ENCODE assay signal across 12 mouse cellular contexts in the genomic region with DNA sequence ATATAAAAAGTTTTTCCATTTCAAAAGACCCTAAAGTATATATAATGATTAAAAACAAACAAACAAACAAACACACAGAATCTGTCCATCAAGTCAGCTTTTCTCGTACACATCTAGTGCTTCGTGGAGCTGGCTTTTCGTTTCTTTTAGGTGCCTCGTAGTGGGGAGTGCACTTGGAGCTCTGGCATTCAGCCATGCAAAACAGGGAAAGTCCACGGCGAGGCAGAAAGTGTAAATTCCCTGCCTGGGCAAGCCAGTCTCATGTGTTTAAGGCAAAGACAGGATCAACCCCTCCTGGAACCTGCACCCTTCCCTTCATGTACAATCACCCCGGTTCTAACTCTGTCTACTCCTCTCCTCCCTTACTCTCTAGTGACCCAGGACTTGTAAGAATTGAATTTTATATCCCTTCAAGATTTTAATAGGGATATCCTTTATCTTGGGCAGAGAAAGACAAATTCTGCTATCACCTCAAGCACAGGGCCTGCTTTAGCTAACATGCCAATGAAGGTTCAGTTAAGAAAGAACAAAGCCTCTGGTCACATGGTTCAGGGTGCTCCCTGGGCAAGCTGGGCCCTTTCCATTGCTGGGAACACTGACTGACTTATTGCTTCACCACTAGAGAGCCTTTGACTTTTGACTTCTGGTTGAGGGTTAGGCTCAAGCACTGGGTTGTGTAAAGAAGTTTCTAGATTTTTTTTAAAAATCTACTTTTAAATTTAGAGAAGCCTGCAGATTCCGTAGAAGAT.
DNase-seq lines count a peak whose midpoint lies in the region; ATAC-seq and TF ChIP-seq lines count a peak whose summit lies in the region.
"Had no signal": no experiment of that assay in that cellular context is flagged by ENCODE, and none has a peak within 500 bp of the region (broad histone marks: within the 10 kb centered on the region; RNA-seq: fewer than 3 reads in every experiment).

No protein-coding gene starts in this region.

- H3K4me1 ChIP-seq in embryonic facial prominence, embryonic 14.5 days (ENCODE audit: control insufficient read depth, insufficient read depth, low read length) = peaks cover 19% of the 10 kb centered on the region
- peaks cover 5% of the 10 kb centered on the region for H3K4me1 ChIP-seq in kidney, postnatal 0 days (replicated peaks; ENCODE audit: insufficient read depth, low read length)
- no peaks in the 10 kb centered on the region for H3K4me1 ChIP-seq in midbrain, embryonic 11.5 days (ENCODE audit: control insufficient read depth, insufficient read depth, low read length)
- no peaks in the 10 kb centered on the region for H3K4me1 ChIP-seq in midbrain, postnatal 0 days (ENCODE audit: insufficient read depth, low read length)
- H3K4me1 ChIP-seq: neural tube, embryonic 12.5 days had no signal

- DNase-seq in heart, postnatal 4 days = peak; percentile 23
- DNase-seq in heart, postnatal 25 days (ENCODE audit: low spot score) = no peak
- peak; percentile 53 for DNase-seq in embryonic facial prominence, embryonic 14.5 days (ENCODE audit: low spot score)
- peak; percentile 52 for DNase-seq in kidney, postnatal 0 days (ENCODE audit: low spot score)
- peak; percentile 59 for DNase-seq in lung, postnatal 25 days (ENCODE audit: low spot score)
- DNase-seq in midbrain, embryonic 11.5 days (ENCODE audit: low spot score, missing footprints) = no peak
- no peak for DNase-seq in midbrain, postnatal 0 days (ENCODE audit: low spot score)
- DNase-seq in cerebellum, postnatal 10 days = no peak
- DNase-seq: thymus, adult 18-20 months had no signal

- no peak for TF ChIP-seq CTCF in kidney, postnatal 0 days (IDR thresholded peaks at IDR 0.05; ENCODE audit: low read depth)
- no peak for TF ChIP-seq CTCF in midbrain, postnatal 0 days (IDR thresholded peaks at IDR 0.05)

- no peak overlapping the region for H3K4me2 ChIP-seq in embryonic facial prominence, embryonic 14.5 days (ENCODE audit: low read depth, low read length)
- no peak overlapping the region for H3K4me2 ChIP-seq in kidney, postnatal 0 days (ENCODE audit: low read length)
- no peak overlapping the region for H3K4me2 ChIP-seq in midbrain, embryonic 11.5 days
- no peak overlapping the region for H3K4me2 ChIP-seq in midbrain, postnatal 0 days (ENCODE audit: low read depth, low read length, poor library complexity, severe bottlenecking)
- H3K4me2 ChIP-seq: neural tube, embryonic 12.5 days had no signal

- ATAC-seq in embryonic facial prominence, embryonic 14.5 days (ENCODE audit: low read depth) = no peak
- ATAC-seq in kidney, postnatal 0 days (replicated peaks; ENCODE audit: low FRiP score, low read depth) = no peak
- no peak for ATAC-seq in midbrain, embryonic 11.5 days (ENCODE audit: low FRiP score)
- no peak for ATAC-seq in midbrain, postnatal 0 days (ENCODE audit: low FRiP score)
- ATAC-seq: forebrain, embryonic 14.5 days had no signal

- intact Hi-C loops in heart, postnatal 25 days (cut with DNase I) = loop anchor here (5.0 kb wide), 1 partner anchor 78 kb away; no protein-coding TSS in a partner anchor

- H3K9ac ChIP-seq in embryonic facial prominence, embryonic 14.5 days (ENCODE audit: low read depth, low read length) = no peak overlapping the region
- no peak overlapping the region for H3K9ac ChIP-seq in kidney, postnatal 0 days (ENCODE audit: low read depth, low read length)
- H3K9ac ChIP-seq in midbrain, embryonic 11.5 days (ENCODE audit: low read length) = no peak overlapping the region
- no peak overlapping the region for H3K9ac ChIP-seq in midbrain, postnatal 0 days (replicated peaks; ENCODE audit: low read length, poor library complexity, severe bottlenecking)
- H3K9ac ChIP-seq: neural tube, embryonic 12.5 days had no signal

- peak overlapping the region; percentile 75 for H3K27ac ChIP-seq in embryonic facial prominence, embryonic 14.5 days (replicated peaks; ENCODE audit: low read depth, low read length)
- peak overlapping the region; percentile 26; the same call in 1 of the 2 replicates for H3K27ac ChIP-seq in kidney, postnatal 0 days
- no peak overlapping the region for H3K27ac ChIP-seq in midbrain, embryonic 11.5 days (ENCODE audit: low read depth, low read length)
- H3K27ac ChIP-seq in midbrain, postnatal 0 days (ENCODE audit: low read depth, low read length) = no peak overlapping the region
- H3K27ac ChIP-seq: macrophage; neural tube, embryonic 12.5 days had no signal

- no peaks in the 10 kb centered on the region for H3K27me3 ChIP-seq in embryonic facial prominence, embryonic 14.5 days (replicated peaks; ENCODE audit: control insufficient read depth, insufficient read depth, low read length)
- H3K27me3 ChIP-seq in kidney, postnatal 0 days (ENCODE audit: insufficient read depth, low read length) = no peaks in the 10 kb centered on the region
- no peaks in the 10 kb centered on the region for H3K27me3 ChIP-seq in midbrain, embryonic 11.5 days (ENCODE audit: control insufficient read depth, insufficient read depth, low read length)
- no peaks in the 10 kb centered on the region for H3K27me3 ChIP-seq in midbrain, postnatal 0 days (ENCODE audit: insufficient read depth, low read length)
- H3K27me3 ChIP-seq: neural tube, embryonic 12.5 days had no signal

- no peaks in the 10 kb centered on the region for H3K36me3 ChIP-seq in embryonic facial prominence, embryonic 14.5 days (ENCODE audit: control insufficient read depth, insufficient read depth, low read length)
- no peaks in the 10 kb centered on the region for H3K36me3 ChIP-seq in kidney, postnatal 0 days (ENCODE audit: insufficient read depth, low read length)
- no peaks in the 10 kb centered on the region for H3K36me3 ChIP-seq in midbrain, embryonic 11.5 days (ENCODE audit: control insufficient read depth, insufficient read depth, low read length)
- H3K36me3 ChIP-seq in midbrain, postnatal 0 days (ENCODE audit: insufficient read depth, low read length) = no peaks in the 10 kb centered on the region
- H3K36me3 ChIP-seq: neural tube, embryonic 12.5 days had no signal

- no peaks in the 10 kb centered on the region for H3K9me3 ChIP-seq in embryonic facial prominence, embryonic 14.5 days (ENCODE audit: control insufficient read depth, low read length)
- H3K9me3 ChIP-seq in kidney, postnatal 0 days (replicated peaks; ENCODE audit: low read length) = no peaks in the 10 kb centered on the region
- H3K9me3 ChIP-seq in midbrain, embryonic 11.5 days (ENCODE audit: control insufficient read depth, low read length) = no peaks in the 10 kb centered on the region
- H3K9me3 ChIP-seq in midbrain, postnatal 0 days (ENCODE audit: low read length) = no peaks in the 10 kb centered on the region

- H3K4me3 ChIP-seq in embryonic facial prominence, embryonic 14.5 days (ENCODE audit: low read depth, low read length) = no peak overlapping the region
- H3K4me3 ChIP-seq in kidney, postnatal 0 days (replicated peaks; ENCODE audit: low read depth, low read length) = no peak overlapping the region
- H3K4me3 ChIP-seq in midbrain, embryonic 11.5 days (ENCODE audit: low read depth, low read length) = no peak overlapping the region
- H3K4me3 ChIP-seq in midbrain, postnatal 0 days (ENCODE audit: low read depth, low read length) = no peak overlapping the region
- H3K4me3 ChIP-seq: neural tube, embryonic 12.5 days had no signal

- 53% methylated on average over 8 of the region's 8 CpGs for WGBS in embryonic facial prominence, embryonic 14.5 days
- WGBS in kidney, postnatal 0 days = 39% methylated on average over 8 of the region's 8 CpGs
- 82% methylated on average over 8 of the region's 8 CpGs for WGBS in midbrain, embryonic 11.5 days
- 80% methylated on average over 8 of the region's 8 CpGs for WGBS in midbrain, postnatal 0 days

Comparison
In these comparisons a context has a peak if more than half of its experiments do, and no peak if none do; other contexts are left out.
1. DNase-seq: peak in heart, postnatal 4 days (single experiment), embryonic facial prominence, embryonic 14.5 days (single experiment), kidney, postnatal 0 days (single experiment) and lung, postnatal 25 days (single experiment); none in heart, postnatal 25 days (single experiment), midbrain, embryonic 11.5 days (single experiment), midbrain, postnatal 0 days (single experiment) and cerebellum, postnatal 10 days (0 of 2).
2. H3K27ac ChIP-seq: peak in embryonic facial prominence, embryonic 14.5 days (single experiment) and kidney, postnatal 0 days (single experiment); none in midbrain, embryonic 11.5 days (single experiment) and midbrain, postnatal 0 days (single experiment).